Mouse (Mus musculus) left cerebral cortex, adult 8-10 months (tissue): Measurements from ENCODE around the gene Cdhr3. TPM values are rescaled to one million over a fixed set of nuclear protein-coding genes. Genes with fewer than 3 reads are reported as not detected.

Experiments
- DNase-seq, 2 experiments: peaks; one replicate each; pipeline ENCODE4 v3.0.0; 2022; ENCODE audit warnings: low spot score in 2 of 2
- total RNA-seq, 4 experiments: library from RNA; stranded (reverse); gene quantifications; 2 replicates each; pipeline ENCODE4 v1.2.4; 2022

The Cdhr3 gene
- total RNA-seq, result 1 to 10 TPM in 3 of 4 experiments, under 1 TPM in 1; 0.78 to 3.9 (median 2.6) TPM

DNA sequence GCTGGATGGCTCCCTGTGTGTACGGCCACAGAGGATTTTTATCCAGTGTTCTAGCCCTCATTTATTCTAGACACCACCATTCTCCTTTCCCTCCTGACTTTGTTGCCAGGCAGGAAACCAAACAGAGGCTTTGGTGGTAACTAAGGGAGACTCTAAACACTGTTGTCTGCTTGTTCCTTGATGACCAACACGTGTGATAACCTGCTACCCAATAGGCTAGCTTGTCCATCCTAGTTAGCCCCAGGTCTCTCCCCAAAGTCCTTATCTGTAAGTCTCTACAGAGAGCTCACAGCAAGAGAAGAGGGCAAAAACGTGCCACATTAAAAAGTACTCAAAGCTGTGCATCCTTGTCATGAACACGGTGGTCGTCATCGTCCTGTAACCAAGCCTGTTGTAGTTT lies at the start of gene Cdhr3:
Gene Cdhr3 (minus strand): TSS at position 101 of the 400 bp plus-strand sequence.
- no peak for DNase-seq

DNA sequence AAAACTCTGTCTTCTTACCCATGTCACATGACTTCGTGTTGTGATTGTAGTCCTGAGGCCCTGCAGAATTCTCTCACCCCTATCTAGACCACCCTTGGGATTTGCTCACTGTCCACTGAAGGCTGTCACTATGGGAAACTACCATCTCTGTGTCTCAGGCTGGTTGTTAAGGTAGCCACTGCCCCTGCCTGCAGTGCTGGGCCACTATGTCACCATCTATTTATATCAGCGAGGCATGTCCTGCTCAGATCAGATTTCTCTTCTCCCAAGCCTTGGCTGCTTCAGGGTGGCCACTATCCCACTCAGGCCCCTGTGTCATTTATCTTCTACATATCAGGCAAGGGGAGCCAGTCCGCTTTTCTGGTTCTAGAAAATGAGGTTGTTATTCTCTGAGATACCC lies 46.4 kb upstream of the Cdhr3 start:
- no peak for DNase-seq

DNA sequence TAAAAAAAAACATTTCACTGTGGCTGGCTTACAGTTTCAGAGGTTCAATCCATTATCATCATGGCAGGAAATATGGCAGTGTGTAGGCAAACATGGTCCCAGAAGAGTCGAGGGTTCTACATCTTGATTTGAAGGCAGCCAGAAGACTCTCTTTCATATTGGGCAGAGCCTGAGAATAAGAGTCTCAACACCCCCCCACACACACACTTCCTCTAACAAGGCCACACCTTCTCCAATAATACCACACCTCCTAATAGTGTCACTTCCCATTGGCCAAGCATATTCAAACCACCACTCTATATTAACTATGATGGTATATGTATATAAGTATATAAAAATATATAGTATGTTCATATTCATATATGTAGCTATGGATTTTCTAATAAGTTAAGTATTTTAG lies 45.2 kb upstream of the Cdhr3 start:
- DNase-seq, result no peak

DNA sequence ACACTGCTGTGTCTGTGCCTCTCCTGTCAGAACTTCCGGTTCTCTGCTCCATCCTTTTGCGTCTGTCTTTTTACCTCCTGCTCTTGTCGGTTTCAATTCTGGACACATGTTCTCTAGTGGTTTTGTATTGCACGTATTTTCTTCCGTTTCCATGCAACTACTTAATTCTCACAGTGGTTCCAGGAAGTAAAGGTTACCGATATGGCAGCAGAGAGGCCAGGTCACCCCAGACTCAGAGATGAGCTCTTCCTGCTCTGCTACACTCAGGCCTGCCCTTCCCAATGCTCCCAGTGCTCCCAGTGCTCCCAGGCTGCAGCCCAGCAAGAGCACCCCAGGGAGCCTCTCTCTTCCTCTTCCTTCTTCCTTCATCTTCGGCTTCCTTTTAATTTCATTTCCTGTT lies 39.1 kb upstream of the Cdhr3 start:
- DNase-seq, result no peak

DNA sequence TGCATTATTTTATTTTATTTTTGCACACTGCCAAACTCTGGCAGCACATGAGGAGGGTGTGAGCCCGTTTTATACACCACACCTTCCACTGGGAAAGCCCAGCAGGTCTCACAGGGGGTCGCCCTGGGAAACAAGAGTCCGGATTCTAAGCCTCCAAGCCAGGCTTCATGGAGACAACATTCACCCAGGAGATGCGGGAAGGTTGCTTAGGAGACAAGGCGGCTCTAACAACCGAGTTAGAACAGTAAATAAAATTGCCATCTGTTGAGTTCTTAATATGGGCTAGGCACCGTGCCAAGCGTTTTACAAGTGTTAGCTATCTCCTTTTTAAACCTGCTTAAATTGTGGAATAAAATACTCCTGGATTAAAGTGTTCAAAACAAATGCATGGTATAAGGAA lies 37.7 kb upstream of the Cdhr3 start:
- peak in 1 of 2 experiments; percentile 69 for DNase-seq

DNA sequence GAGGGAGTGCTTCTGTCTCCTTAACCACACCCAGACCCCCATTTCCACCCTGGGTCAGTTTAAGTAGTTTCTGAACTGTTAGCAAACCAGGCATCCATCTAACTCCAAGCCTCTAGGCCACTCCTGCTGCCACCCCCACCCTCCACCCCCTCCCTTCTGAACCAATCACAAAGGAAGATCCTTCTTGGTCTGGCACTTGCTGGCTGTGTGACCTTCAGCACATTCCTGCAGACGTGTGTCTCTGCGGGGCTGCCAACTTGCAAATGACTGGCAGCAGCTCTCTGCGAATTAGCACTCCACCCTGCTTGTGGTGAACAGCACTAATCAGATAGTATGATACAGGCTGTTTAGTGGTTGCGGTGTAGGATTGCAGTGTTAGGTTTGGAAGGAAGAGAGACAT lies 36.7 kb upstream of the Cdhr3 start:
- DNase-seq, result no peak

DNA sequence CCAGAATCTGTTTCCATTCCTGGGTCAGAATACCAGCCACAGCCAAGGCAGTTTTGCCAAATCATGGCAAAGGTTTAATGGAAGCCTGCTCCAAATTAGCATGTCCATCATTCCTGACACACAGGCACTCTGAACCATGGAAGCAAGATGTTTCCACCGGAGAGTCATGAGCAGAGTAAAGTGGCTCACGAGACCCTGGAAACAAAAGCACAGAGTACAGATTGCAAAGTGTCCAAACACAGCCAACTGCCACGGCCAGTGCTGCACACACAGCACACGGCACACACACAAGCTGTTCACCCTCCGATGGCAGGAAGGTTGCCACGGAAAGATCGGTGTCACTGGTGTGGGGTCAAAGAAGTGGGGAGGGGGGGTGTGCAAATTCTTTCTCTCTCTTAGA lies 36.0 kb upstream of the Cdhr3 start:
- no peak for DNase-seq

DNA sequence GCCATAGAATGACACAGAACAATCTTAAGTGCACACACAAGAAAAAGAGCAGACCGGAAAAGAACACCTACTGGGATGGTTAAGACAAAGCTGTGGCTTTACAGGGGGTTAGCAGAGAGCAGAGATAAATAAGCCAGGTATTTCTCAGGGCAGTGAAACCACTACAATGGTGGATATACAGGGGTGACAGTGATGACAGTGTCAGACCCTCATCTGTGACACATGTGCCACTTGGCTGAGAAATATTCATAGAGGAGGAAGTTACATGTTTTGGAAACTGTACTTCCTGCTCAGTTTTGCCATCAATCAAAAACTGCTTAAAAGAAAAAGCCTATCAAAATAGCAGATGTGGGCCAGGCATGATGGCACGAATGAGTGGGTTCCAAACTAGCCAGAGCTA lies 35.4 kb upstream of the Cdhr3 start:
- no peak for DNase-seq

DNA sequence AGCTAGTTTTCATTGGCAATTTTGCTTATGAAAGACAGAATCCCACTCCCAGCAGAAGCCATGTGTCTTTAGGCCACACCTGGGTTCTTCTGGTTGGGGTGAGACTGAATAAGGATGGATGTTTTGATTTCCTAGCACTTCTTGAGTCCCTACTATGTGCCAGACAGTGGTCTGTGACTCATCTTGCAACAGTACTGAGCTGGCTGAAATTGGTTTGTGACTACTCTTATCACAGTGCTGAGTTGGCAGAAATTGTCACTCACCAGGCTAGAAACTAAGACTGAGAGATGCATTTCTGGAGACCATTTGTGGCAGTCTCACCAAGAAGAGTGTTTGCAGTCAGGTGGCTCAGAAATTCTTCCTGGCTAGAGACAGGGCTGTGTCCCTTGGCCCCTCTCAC lies 33.6 kb upstream of the Cdhr3 start:
- DNase-seq, result no peak

DNA sequence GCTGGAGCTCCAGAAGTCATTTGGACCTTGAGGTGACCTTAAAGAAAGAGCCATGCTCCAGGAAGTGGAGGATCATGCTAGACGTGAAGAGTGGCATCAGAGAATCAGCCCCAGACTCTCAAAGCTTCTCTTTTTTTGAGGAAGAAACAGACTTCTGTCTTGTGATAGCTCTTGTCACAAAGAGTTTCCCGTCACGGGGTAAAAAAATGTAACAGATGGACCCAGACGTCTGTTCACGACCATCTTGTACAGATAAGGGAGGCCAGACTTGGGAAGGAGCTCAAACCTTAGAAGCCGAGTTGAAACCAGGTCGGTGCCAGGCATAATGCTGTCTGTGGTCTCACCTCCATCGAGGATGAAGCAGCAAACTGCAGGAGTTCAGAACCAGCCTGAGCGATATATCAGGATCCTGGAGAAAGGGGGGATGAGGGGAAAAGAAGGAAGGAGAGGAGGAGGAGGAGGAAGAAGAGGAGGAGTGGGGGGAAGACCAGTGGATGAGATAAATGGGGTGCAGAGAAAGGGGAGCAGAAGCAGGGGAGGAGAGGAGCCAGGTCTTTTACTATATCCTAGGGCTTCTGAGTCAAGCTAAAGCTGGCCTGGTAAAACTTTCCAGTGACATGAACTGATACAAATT lies 33.0 kb upstream of the Cdhr3 start:
- no peak for DNase-seq

DNA sequence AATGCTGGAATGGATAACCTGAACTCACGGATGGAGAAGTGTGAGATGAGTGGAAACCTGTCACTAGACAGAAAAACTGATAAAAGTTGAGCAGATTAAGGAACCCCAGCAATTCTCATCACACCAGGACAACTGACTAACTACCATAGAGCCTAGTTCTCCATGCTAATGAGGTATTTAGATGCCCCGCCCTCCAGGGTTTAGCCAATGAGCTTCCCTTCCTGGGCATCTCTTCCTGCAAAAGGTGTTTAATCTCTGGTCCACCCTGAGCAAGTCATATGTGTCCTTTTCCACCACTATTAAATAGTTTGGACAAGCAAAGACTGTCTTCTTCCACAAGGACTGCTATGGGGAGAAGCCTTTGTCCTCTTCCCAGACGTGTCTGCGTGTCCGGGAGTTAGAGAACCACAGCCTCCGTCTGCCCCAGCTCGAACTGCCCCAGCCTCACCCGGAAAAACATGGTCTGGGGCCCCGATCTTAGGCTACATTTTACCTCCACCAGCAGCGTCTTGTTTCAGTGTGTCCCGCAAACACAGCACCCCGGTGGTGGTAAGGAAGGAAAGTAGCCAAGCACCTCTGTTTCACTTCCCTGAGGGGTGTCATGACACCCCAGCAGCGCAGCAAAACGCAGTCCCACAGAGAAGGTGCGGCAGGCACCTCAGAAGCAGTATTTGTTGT lies 26.1 kb upstream of the Cdhr3 start:
- DNase-seq, result no peak

DNA sequence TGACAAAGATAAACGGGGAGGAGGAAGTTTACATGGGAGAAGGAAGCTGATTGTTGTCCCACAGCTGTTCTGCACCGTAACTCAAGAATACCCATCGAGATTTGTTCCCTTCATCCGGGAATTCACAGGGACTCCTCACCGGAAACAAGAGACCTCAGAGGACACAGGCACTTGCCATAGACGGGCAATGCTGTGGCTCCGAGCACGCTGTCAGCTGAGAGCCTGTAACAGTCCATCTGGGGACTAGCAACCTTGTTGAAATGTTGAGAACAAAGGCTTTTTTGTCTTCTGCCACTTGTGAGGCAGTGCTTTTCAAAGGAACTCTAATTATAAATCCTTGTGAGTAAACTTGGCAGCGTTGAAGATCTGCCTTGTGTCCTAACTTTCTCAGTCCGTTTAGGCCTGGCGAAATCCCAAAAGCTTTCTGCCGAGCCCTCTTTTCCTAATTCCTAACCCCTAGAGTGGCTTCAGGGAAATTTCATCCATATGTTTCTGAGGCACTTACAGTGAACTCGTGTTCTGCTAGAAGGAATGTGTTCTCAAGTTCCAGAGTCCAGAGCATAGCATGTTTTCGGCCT lies 18.3 kb upstream of the Cdhr3 start:
- peak in 1 of 2 experiments; percentile 42 for DNase-seq

DNA sequence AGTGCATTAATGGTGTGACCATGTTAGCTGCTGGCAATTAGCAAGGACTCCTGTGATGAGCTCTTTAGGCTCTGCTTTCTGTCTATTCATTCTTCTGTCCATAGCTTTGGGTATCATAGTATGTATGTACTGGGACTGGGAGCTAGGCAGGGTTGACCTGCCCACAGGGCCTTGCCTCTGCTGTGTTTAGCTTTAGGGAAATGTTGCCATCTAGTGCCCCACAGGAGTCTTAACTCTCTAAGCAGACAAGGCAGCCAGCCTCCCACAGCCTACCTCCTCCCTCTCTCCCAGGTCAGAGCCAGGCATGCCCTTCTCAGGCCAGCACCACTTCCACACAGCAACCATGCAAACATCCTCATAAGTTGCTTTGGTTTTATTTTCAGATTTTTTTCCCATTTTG lies 16.9 kb upstream of the Cdhr3 start:
- peak in 1 of 2 experiments; percentile 32 for DNase-seq

DNA sequence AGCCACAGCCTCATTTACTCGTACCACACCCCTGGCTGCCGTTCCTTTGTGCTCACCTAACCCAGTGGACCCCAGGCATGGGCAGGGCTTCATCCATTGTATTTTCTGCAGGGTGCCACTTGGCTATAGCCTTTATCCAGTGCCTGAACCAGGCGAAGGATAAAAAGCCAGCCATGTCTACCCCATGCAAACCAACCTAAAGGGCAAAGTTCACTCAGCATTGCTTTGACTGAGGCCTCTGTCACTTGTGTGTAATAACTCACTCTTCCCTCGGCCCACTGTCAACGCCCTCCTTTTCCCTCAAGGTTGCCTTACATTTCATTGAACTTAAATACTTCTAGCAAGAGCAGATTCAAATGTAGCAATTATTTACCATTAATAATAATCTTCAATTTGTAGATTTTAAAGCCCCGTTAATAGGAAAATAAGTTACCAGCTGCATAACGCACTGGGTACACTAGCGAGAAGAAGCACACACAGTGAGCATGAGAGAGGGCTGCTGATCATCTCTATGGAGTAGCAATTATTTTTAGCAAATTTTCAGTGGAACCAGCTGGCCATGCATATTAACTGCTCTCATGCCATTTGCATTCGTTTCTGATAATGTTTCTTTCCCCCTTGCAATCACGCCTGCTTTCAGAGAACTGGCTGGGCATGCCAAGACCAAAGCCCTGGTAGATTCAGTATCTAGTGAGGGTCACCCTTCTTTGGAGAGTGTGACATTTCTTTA lies 13.9 kb upstream of the Cdhr3 start:
- no peak for DNase-seq

DNA sequence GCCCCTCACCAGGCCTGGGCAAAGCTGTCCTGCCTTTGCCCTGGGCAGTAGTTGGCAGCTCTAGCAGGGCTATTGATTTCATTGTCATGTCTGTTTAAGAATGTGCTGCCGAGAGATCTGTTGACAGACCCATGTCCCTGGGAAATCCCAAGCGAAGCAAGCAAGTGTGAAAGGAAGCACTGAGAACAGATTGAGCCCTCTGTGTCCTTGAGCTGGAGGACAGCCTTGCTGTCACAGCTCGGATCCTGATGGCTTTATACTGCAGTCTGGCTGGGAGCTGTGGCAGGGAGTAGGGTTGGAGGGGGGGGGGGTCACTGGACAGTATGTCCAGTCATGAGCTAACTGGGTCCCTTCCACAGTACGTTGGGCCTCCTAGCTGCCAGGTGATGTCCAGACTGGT lies 13.0 kb upstream of the Cdhr3 start:
- DNase-seq, result no peak

DNA sequence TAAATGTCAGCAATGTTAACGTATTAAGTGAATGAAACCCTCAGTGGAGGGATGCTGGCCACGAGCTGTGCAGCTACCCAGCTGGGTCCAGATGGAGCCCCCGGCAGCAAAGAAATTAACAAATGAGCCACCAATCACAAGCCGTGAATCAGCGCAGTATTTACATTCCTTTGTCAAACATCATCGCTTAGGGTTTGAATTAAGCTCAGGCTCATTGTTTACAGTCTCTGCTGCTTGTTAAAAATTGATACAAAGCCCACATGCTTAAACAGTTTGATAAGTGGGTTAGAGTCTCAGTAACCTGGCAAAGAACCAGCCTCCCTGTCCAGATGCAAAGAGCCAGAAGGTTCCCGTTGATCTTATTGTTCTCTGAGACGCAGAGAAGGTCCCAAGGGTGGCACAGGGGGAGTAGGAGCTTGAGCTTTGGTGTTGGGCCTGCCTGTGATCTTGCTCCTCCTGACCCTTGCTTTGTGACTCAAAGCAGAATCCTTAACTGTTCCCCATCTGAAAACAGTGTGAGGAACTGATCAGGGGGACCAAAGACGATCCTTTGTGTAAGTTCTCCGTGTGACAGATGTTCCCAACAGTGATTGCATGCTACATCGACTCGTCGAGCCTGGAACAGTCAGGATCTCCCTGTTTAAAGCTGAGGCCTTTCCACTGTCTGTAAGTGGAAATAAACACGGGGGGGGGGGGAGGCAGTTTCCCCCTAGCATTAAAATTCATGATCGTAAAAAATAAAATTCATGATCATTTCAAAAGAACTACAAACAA lies 9.9 kb upstream of the Cdhr3 start:
- no peak for DNase-seq

DNA sequence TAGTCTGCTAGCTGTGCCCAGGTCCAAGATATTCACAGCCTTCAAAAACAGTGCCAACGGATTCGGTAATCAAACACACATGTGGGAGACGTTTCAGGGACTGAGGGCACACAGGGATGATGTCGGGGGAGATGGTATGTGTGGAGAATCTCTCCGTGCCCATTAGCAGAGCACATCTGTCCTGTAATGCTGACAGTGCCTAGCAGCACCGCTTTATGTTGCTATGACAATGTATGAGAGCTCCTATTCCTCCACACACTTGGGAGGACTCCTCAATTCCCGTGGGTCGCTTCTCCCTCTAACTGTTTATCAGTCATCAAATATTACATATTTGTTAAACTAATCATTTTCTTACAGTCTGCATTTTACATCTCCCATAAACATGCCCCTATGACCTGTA lies 9.0 kb upstream of the Cdhr3 start:
- DNase-seq, result no peak

DNA sequence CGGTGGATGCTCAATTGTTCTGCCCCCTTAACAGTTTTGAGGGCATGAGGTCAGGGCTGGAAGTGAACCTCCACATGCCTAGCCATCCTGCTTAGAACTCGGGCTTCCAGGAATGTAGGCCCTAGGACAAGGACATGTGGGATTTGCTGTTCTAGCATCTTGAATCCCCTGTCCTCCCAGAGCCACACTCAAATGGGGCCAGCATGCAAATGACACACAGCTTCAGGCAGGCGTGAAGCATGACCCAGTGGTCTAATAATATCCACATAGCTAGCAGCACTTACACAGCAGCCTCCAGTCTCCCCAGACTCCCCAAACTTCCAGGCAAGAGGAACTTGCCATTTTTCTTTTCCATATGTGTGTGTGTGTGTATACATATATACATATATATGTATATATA lies 3.3 kb upstream of the Cdhr3 start:
- no peak for DNase-seq

DNA sequence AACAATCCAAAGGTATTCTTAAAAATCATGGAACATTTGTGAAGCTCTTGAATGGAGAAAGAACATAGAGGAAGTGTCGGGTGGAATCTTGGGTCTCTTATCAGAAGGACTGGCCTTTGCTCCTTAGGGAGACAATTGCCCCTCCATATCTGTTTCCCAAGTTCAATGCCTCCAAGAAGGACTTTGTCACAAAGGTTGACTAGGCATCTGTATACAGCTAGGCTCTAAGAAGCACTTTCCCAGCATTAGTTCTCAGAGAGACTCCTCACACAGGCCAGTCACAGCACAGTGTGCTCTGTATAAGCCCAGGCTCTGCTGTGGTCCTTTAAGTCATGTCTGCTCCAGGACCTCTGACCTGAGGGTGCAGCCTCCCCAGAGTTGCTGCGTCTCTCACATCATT lies 479 bp downstream of the Cdhr3 start:
- DNase-seq, result no peak

DNA sequence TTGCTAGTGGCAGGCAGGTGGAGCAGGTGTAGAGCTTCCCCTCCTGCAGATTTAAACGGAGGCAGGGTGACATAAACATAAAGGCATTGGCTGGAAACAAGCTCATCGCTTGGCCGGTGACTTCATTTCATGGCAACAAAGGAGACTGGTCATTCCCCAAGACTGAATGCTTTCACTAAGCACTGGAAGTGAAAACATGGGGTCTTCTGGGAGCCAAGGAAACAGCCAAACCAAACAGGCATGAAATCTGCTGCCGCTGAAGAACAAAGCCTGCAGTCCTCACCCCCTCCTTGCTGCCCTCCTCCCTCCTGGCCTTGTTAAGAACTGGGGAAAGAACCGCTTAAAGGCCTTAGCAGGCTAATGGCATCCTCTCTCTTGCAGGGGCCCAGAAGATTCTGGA lies 6.5 kb downstream of the Cdhr3 start:
- DNase-seq, result no peak

DNA sequence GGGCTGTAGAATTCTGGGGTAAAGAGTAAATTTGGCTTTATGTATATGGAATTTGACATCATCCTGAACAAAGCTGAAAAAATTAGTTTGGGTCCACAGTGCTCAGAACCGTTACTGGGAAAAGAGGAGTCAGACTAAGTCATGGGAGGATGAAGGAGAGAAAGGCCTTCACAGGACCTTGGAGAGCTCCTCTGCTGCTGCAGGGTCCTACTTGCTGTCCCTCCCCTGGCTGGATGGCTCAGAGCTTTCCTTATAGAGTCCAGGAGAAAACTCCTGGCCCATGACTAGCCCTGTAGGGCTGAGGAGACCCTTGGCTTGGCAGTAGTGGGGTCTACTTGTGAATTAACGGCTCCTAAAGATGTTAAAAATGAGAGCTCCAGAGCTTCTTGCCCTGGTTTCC lies 8.0 kb downstream of the Cdhr3 start:
- DNase-seq, result no peak

DNA sequence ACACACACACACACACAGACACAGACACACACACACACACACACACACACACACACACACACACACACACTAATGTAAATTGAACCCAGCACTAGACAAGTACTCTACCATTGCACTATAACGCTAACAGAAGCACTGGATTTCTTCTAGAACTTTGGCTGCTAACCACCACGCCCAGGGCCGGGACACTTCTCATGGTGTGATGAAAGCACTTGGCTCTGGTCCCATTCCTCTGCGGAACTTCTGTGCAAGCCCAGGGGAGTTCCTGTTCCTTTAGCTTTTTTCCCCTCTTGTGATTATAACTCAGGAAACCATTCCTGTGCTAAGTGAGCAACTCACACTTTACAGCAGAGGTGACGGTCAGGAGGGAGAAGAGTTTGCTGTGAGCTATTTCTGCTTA lies 9.3 kb downstream of the Cdhr3 start:
- DNase-seq, result no peak
